Mouse (Mus musculus): ENCODE data around the gene Crx. TPM values are rescaled to one million over a fixed set of nuclear protein-coding genes. Genes with fewer than 3 reads are reported as not detected.
A peak's percentile ranks its signal among the peaks of the same experiment; 100 is the strongest.

Crx gene
- polyA plus RNA-seq, 1 experiment = not detected

- H3K4me1 ChIP-seq (ENCODE audit: control insufficient read depth, insufficient read depth, low read length) = no peaks in the 10 kb centered on the region; the same call in 1 of the 2 replicates
- TF ChIP-seq POLR2A (IDR thresholded peaks at IDR 0.05; ENCODE audit: borderline replicate concordance, control insufficient read depth, low read depth, low read length) (no peak), CTCF (IDR thresholded peaks at IDR 0.05; ENCODE audit: control insufficient read depth, insufficient read depth, low read length) (no peak)
- no peak overlapping the region for H3K4me3 ChIP-seq (replicated peaks; ENCODE audit: control insufficient read depth, low read depth, low read length)
- 69% methylated on average over 2 of the region's 2 CpGs for WGBS
- H3K27ac ChIP-seq (ENCODE audit: control insufficient read depth, insufficient read depth, low read depth, low read length, poor library complexity) = no peak overlapping the region
Observed at GRCm38 (mm10) chr7:15914751-15915150, 35.0 kb upstream of the Crx start.

- WGBS = 12% methylated on average over 2 of the region's 2 CpGs
Observed at GRCm38 (mm10) chr7:15914252-15914651, 34.5 kb upstream of the Crx start.

GRCm38 (mm10) chr7:15912183-15912582 is 32.4 kb upstream of the Crx start:
- no peaks in the 10 kb centered on the region; the same call in 1 of the 2 replicates for H3K4me1 ChIP-seq (ENCODE audit: control insufficient read depth, insufficient read depth, low read length)
- no peak overlapping the region for H3K27ac ChIP-seq (ENCODE audit: control insufficient read depth, insufficient read depth, low read depth, low read length, poor library complexity)
- TF ChIP-seq POLR2A (IDR thresholded peaks at IDR 0.05; ENCODE audit: borderline replicate concordance, control insufficient read depth, low read depth, low read length) (no peak), CTCF (IDR thresholded peaks at IDR 0.05; ENCODE audit: control insufficient read depth, insufficient read depth, low read length) (peak; percentile 79)
- H3K4me3 ChIP-seq (replicated peaks; ENCODE audit: control insufficient read depth, low read depth, low read length) = no peak overlapping the region
- 0% methylated on average over 4 of the region's 4 CpGs for WGBS

More at GRCm38 (mm10) chr7:15914252-15914651, 34.5 kb upstream of the Crx start:
- TF ChIP-seq CTCF (IDR thresholded peaks at IDR 0.05; ENCODE audit: control insufficient read depth, insufficient read depth, low read length) (peak; percentile 30), POLR2A (IDR thresholded peaks at IDR 0.05; ENCODE audit: borderline replicate concordance, control insufficient read depth, low read depth, low read length) (no peak)
- Histone ChIP-seq H3K27ac (ENCODE audit: control insufficient read depth, insufficient read depth, low read depth, low read length, poor library complexity) (no peak overlapping the region), H3K4me1 (ENCODE audit: control insufficient read depth, insufficient read depth, low read length) (no peaks in the 10 kb centered on the region; the same call in 1 of the 2 replicates), H3K4me3 (replicated peaks; ENCODE audit: control insufficient read depth, low read depth, low read length) (no peak overlapping the region)

GRCm38 (mm10) chr7:15910521-15910920 is 30.8 kb upstream of the Crx start:
- TF ChIP-seq CTCF (IDR thresholded peaks at IDR 0.05; ENCODE audit: control insufficient read depth, insufficient read depth, low read length) = no peak
- TF ChIP-seq POLR2A (IDR thresholded peaks at IDR 0.05; ENCODE audit: borderline replicate concordance, control insufficient read depth, low read depth, low read length) = no peak
- WGBS = 81% methylated on average over 5 of the region's 5 CpGs
- H3K4me1 ChIP-seq (ENCODE audit: control insufficient read depth, insufficient read depth, low read length) = no peaks in the 10 kb centered on the region; the same call in 1 of the 2 replicates
- H3K4me3 ChIP-seq (replicated peaks; ENCODE audit: control insufficient read depth, low read depth, low read length) = no peak overlapping the region
- H3K27ac ChIP-seq (ENCODE audit: control insufficient read depth, insufficient read depth, low read depth, low read length, poor library complexity) = no peak overlapping the region

GRCm38 (mm10) chr7:15907971-15908590 is 28.3 kb upstream of the Crx start:
- TF ChIP-seq CTCF (IDR thresholded peaks at IDR 0.05; ENCODE audit: control insufficient read depth, insufficient read depth, low read length) (no peak), POLR2A (IDR thresholded peaks at IDR 0.05; ENCODE audit: borderline replicate concordance, control insufficient read depth, low read depth, low read length) (no peak)
- WGBS = 72% methylated on average over 8 of the region's 8 CpGs
- Histone ChIP-seq H3K4me1 (ENCODE audit: control insufficient read depth, insufficient read depth, low read length) (no peaks in the 10 kb centered on the region), H3K27ac (ENCODE audit: control insufficient read depth, insufficient read depth, low read depth, low read length, poor library complexity) (no peak overlapping the region), H3K4me3 (replicated peaks; ENCODE audit: control insufficient read depth, low read depth, low read length) (no peak overlapping the region)

- no peak overlapping the region for H3K4me3 ChIP-seq (replicated peaks; ENCODE audit: control insufficient read depth, low read depth, low read length)
- no peaks in the 10 kb centered on the region for H3K4me1 ChIP-seq (ENCODE audit: control insufficient read depth, insufficient read depth, low read length)
- WGBS = 56% methylated on average over 1 of the region's 1 CpGs
- no peak overlapping the region for H3K27ac ChIP-seq (ENCODE audit: control insufficient read depth, insufficient read depth, low read depth, low read length, poor library complexity)
- TF ChIP-seq CTCF (IDR thresholded peaks at IDR 0.05; ENCODE audit: control insufficient read depth, insufficient read depth, low read length) (no peak), POLR2A (IDR thresholded peaks at IDR 0.05; ENCODE audit: borderline replicate concordance, control insufficient read depth, low read depth, low read length) (no peak)
Observed at GRCm38 (mm10) chr7:15906602-15907001, 26.8 kb upstream of the Crx start.

GRCm38 (mm10) chr7:15905861-15906260 is 26.1 kb upstream of the Crx start:
- Histone ChIP-seq H3K4me1 (ENCODE audit: control insufficient read depth, insufficient read depth, low read length) (no peaks in the 10 kb centered on the region), H3K4me3 (replicated peaks; ENCODE audit: control insufficient read depth, low read depth, low read length) (no peak overlapping the region), H3K27ac (ENCODE audit: control insufficient read depth, insufficient read depth, low read depth, low read length, poor library complexity) (no peak overlapping the region)
- WGBS = 77% methylated on average over 7 of the region's 7 CpGs
- no peak for TF ChIP-seq CTCF (IDR thresholded peaks at IDR 0.05; ENCODE audit: control insufficient read depth, insufficient read depth, low read length)
- TF ChIP-seq POLR2A (IDR thresholded peaks at IDR 0.05; ENCODE audit: borderline replicate concordance, control insufficient read depth, low read depth, low read length) = no peak

GRCm38 (mm10) chr7:15901366-15902048 is 21.7 kb upstream of the Crx start:
- TF ChIP-seq POLR2A (IDR thresholded peaks at IDR 0.05; ENCODE audit: borderline replicate concordance, control insufficient read depth, low read depth, low read length) (no peak), CTCF (IDR thresholded peaks at IDR 0.05; ENCODE audit: control insufficient read depth, insufficient read depth, low read length) (no peak)
- H3K4me3 ChIP-seq (replicated peaks; ENCODE audit: control insufficient read depth, low read depth, low read length) = no peak overlapping the region
- H3K4me1 ChIP-seq (ENCODE audit: control insufficient read depth, insufficient read depth, low read length) = no peaks in the 10 kb centered on the region
- no peak overlapping the region for H3K27ac ChIP-seq (ENCODE audit: control insufficient read depth, insufficient read depth, low read depth, low read length, poor library complexity)
- WGBS = 60% methylated on average over 9 of the region's 9 CpGs
